Mouse (Mus musculus): ENCODE results near the gene Vamp1.

Vamp1 gene

GRCm38 (mm10) chr6:125231117-125232044 is 16.0 kb downstream of the Vamp1 start, which contains the start of gene Tapbpl:
TSS of gene Tapbpl (minus strand) at chr6:125231860.
- TF ChIP-seq GATA4 (IDR thresholded peaks at IDR 0.05; ENCODE audit: insufficient replicate concordance, low read length) = no peak

DNA sequence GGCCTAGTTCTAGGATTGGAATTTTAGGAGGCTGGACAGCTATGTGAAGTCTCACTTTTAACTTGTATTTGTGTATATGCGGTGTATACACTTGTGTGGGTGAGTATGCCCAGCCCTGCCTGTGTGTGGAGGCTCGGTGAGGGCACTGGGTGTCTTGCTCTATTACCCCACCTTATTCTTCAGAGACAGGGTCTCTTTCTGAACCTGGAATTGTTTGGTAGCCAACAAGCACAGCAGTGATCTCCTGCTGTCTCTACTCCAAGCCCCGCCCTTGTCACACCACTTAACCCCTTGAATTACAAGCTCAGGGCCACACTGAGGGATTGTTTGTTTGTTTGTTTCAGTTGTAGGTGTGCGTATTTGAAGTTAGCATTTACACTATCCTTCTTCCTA is 16.7 kb downstream of the Vamp1 start:
- TF ChIP-seq GATA4 (IDR thresholded peaks at IDR 0.05; ENCODE audit: insufficient replicate concordance, low read length) = no peak

- TF ChIP-seq GATA4 (IDR thresholded peaks at IDR 0.05; ENCODE audit: insufficient replicate concordance, low read length) = no peak
These were observed 17.2 kb downstream of the Vamp1 start for GRCm38 (mm10) chr6:125232516-125232915.

GRCm38 (mm10) chr6:125233816-125234519 is 18.6 kb downstream of the Vamp1 start:
- TF ChIP-seq GATA4 (IDR thresholded peaks at IDR 0.05; ENCODE audit: insufficient replicate concordance, low read length) = no peak

DNA sequence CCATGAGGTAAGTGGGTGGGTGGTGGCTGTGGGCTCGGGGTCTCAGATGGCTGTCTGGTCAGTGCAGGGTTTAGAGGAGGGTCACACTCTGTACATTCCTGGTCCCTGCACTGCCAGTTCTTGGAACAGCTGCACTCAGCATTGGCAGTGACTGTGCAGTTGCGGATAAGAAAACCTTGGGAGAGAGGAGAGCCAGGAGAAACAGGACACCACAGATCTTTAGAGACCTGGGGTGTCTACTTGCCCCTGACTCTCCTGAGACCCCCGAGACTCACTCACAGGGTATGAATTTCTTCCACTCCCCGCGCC is 19.1 kb downstream of the Vamp1 start:
- TF ChIP-seq GATA4 (IDR thresholded peaks at IDR 0.05; ENCODE audit: insufficient replicate concordance, low read length) = no peak

DNA sequence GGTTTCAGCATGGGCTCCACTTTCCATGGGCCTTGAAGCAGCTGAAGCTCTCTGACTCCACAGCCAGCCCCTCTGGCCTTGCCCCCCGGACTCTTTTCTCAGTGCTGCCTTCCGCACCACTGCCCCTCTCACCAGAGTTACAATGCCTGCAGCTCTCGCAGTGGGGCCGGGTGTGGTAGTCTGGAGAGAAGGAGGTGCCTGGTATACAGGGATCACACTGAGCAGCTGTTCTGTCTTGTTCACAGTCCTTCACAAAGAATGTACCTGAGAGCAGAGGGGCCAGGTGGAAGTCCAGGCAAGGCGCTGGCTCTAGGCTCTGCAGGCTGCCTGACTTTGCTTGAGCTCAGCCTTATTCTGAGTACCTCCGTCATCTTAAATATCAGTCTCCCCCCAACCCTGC is 21.0 kb downstream of the Vamp1 start:
- TF ChIP-seq GATA4 (IDR thresholded peaks at IDR 0.05; ENCODE audit: insufficient replicate concordance, low read length) = no peak

DNA sequence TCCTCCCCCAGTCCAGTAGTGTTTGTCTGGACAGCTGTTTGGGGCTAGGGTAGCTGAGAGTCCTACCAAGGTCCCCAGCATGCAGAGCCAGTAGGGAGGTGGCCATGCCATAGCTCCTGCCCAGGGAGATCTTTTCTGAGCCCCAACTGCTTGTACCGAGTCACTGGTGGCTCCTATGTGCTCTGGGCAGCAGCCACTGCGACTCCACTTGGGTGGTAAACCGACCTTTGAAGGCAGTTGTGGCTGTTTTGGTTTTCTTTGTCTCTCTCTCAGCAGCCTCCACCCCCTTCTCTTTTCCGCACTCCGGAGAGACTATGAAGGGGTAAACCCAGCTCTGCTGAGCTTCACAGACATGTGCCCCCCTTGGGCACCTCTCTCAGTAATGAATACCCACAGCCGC is 21.4 kb downstream of the Vamp1 start, which contains the start of gene Cd27:
TSS of gene Cd27 (minus strand) at position 229 of the 400 bp plus-strand sequence.
- TF ChIP-seq GATA4 (IDR thresholded peaks at IDR 0.05; ENCODE audit: insufficient replicate concordance, low read length) = no peak

GRCm38 (mm10) chr6:125237421-125237820 is 22.1 kb downstream of the Vamp1 start:
- TF ChIP-seq GATA4 (IDR thresholded peaks at IDR 0.05; ENCODE audit: insufficient replicate concordance, low read length) = no peak

DNA sequence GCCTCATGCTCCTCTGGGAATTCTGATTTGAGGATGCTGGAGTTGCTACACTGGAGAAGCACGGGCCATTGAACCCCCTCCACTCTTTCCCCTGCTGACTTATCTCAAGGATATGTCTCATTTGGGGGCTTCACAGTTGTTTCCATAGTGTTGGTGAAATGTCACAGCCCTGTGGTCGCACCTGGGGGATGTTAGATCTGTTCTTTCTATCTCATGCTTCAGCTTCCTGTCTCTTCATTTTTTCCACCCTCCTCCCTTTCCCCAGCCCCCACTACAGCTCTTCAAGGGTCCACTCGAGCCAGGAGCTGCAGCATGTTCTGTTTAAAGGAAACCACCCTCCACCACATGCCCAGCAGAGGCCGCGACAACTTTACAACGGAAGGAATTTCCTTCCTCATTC is 23.0 kb downstream of the Vamp1 start:
- no peak for TF ChIP-seq GATA4 (IDR thresholded peaks at IDR 0.05; ENCODE audit: insufficient replicate concordance, low read length)

DNA sequence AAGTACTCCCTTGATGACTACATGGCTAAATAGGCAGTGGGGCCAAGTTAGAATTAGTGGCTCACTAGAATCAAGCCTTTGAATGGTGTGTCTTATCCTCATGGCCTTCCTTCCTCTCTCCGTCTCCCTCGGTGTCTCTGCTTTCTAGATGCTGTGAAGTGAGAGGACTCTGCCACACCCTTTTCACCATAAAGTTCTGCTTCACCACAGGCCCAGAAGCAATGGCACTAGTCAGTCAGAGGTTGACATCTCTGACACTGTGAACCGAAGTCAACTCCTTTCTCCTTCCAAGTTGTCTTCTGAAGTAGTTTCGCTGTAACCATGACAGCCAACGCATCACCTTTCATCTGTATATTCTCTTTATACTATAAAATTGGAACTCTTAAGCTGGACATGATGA is 24.2 kb downstream of the Vamp1 start:
- TF ChIP-seq GATA4 (IDR thresholded peaks at IDR 0.05; ENCODE audit: insufficient replicate concordance, low read length) = no peak

GRCm38 (mm10) chr6:125240617-125241016 is 25.3 kb downstream of the Vamp1 start:
- no peak for TF ChIP-seq GATA4 (IDR thresholded peaks at IDR 0.05; ENCODE audit: insufficient replicate concordance, low read length)

- no peak for TF ChIP-seq GATA4 (IDR thresholded peaks at IDR 0.05; ENCODE audit: insufficient replicate concordance, low read length)
These were observed 26.2 kb downstream of the Vamp1 start for GRCm38 (mm10) chr6:125241566-125241965.

GRCm38 (mm10) chr6:125244551-125244950 is 29.2 kb downstream of the Vamp1 start:
- no peak for TF ChIP-seq GATA4 (IDR thresholded peaks at IDR 0.05; ENCODE audit: insufficient replicate concordance, low read length)

GRCm38 (mm10) chr6:125252285-125252684 is 36.9 kb downstream of the Vamp1 start:
- TF ChIP-seq GATA4 (IDR thresholded peaks at IDR 0.05; ENCODE audit: insufficient replicate concordance, low read length) = no peak

DNA sequence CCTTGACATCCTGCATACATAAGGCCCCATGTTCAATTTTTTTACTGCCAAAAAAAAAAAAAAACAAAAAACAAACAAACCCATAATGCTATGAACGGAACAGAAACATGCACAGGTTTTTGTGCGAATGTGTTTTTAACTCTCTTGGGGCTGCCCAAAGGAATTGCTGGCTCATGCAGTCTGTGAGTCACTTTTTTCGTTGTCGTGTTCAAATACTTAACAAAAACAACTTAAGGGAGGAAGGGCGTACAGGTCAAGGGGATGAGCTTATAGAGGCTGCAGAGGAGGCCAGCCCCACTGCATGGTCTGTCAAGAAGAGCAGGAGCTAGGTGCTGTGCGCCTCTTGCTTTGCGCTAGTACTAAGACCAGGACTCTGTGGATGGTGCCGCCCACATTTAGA is 37.4 kb downstream of the Vamp1 start:
- no peak for TF ChIP-seq GATA4 (IDR thresholded peaks at IDR 0.05; ENCODE audit: insufficient replicate concordance, low read length)

Measured in liver, adult (tissue).